Mouse (Mus musculus): ENCODE results near the gene Adal.

DNA sequence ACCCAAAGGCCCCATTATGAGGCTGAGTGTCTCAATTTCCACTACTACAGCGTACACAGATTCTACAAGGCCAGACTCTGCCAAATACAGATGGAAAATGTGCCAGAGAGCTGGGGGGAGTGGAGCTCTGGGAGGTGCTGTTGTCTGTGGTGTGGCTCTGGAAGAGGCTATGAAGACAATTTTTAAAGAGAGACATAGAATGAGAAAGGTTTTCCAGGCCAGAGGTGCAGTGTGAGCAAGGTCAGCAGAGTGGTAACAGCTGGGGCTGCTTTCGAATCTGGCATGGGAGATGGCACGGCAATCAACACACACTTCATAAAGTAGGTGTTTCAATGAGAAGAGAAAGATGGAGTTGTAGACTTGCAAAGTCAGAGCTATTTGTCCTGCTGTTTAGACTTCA lies 21.0 kb upstream of the Adal start:
- TF ChIP-seq CTCF (IDR thresholded peaks at IDR 0.05; ENCODE audit: control insufficient read depth, insufficient read depth, low read length), result no peak
- TF ChIP-seq POLR2A (IDR thresholded peaks at IDR 0.05; ENCODE audit: borderline replicate concordance, control insufficient read depth, low read depth, low read length), result no peak

Data from bone marrow, adult 2 months (tissue).